In the genomic region with DNA sequence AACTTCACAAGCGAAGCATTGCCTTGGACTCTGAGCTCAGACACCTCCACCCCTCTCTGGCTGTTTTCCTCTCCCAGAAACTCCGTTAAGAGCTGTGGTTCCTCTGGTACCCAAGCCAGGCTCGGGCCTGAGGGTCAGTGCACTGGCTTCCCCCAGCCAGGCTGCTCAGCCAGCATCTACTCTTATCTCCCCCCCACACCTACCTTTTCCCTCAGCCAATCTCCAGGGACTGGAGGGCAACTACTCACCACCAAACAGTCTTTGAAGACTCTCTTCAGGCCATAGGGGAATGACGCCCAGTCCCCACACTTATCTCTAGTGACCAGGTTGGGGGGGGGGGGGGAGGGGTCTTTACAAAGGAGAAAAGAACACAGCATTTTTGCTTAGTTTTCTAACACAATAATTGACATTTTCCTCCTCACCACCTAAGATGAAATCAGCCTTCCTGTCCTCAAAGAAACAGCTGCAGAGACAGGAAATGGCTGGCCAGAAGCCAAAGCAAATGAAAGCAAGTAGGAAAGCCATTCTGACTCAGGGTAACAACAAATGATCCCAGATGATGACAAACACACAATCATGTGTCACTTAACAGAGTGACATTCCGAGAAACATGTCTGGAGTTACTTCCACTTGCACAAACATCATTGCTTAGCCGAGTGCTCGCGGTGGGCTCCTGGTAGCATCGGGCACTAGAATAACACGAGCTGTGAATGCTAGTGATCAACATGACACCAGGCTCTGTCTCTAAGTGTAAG, we compare ENCODE assay signal across 8 mouse cellular contexts.
DNase-seq lines count a peak whose midpoint lies in the region; ATAC-seq lines count a peak whose summit lies in the region.

No protein-coding gene starts in this region.

- no peak overlapping the region for H3K4me2 ChIP-seq in forebrain, embryonic 13.5 days
- no peak overlapping the region for H3K4me2 ChIP-seq in forebrain, embryonic 16.5 days (ENCODE audit: low read length)
- no peak overlapping the region for H3K4me2 ChIP-seq in kidney, embryonic 16.5 days (replicated peaks; ENCODE audit: low read depth, low read length)

- no peaks in the 10 kb centered on the region for H3K4me1 ChIP-seq in forebrain, embryonic 13.5 days
- no peaks in the 10 kb centered on the region; the same call in 1 of the 2 replicates for H3K4me1 ChIP-seq in forebrain, embryonic 16.5 days (replicated peaks; ENCODE audit: control insufficient read depth, insufficient read depth, low read length)
- H3K4me1 ChIP-seq in kidney, embryonic 16.5 days (ENCODE audit: insufficient read depth, low read length) = no peaks in the 10 kb centered on the region
- no peaks in the 10 kb centered on the region for H3K4me1 ChIP-seq in hindbrain, embryonic 10.5 days (replicated peaks)

- H3K4me3 ChIP-seq in forebrain, embryonic 13.5 days = no peak overlapping the region
- H3K4me3 ChIP-seq in forebrain, embryonic 16.5 days (replicated peaks; ENCODE audit: low read length) = no peak overlapping the region
- H3K4me3 ChIP-seq in kidney, embryonic 16.5 days (ENCODE audit: low read length) = no peak overlapping the region
- no peak overlapping the region for H3K4me3 ChIP-seq in hindbrain, embryonic 10.5 days

- 79% methylated on average over 10 of the region's 10 CpGs for WGBS in forebrain, embryonic 13.5 days
- WGBS in forebrain, embryonic 16.5 days = 73% methylated on average over 10 of the region's 10 CpGs
- 60% methylated on average over 10 of the region's 10 CpGs for WGBS in kidney, embryonic 16.5 days
- 74% methylated on average over 10 of the region's 10 CpGs for WGBS in hindbrain, embryonic 10.5 days

- DNase-seq in heart, adult 8-10 months (ENCODE audit: low spot score) = peak; percentile 67
- DNase-seq in hindbrain, embryonic 10.5 days (ENCODE audit: low spot score) = no peak
- DNase-seq in left cerebral cortex, adult 8-10 months (ENCODE audit: low spot score in 2 of 2) = no peak

- H3K27me3 ChIP-seq in forebrain, embryonic 13.5 days = no peaks in the 10 kb centered on the region
- H3K27me3 ChIP-seq in forebrain, embryonic 16.5 days (replicated peaks; ENCODE audit: control insufficient read depth, insufficient read depth, low read length) = no peaks in the 10 kb centered on the region
- H3K27me3 ChIP-seq in kidney, embryonic 16.5 days (ENCODE audit: insufficient read depth, low read length) = no peaks in the 10 kb centered on the region
- no peaks in the 10 kb centered on the region for H3K27me3 ChIP-seq in hindbrain, embryonic 10.5 days (ENCODE audit: insufficient read depth, poor library complexity, severe bottlenecking)

- no peaks in the 10 kb centered on the region for H3K36me3 ChIP-seq in forebrain, embryonic 13.5 days (ENCODE audit: poor library complexity, severe bottlenecking)
- H3K36me3 ChIP-seq in forebrain, embryonic 16.5 days (ENCODE audit: control insufficient read depth, insufficient read depth) = no peaks in the 10 kb centered on the region
- no peaks in the 10 kb centered on the region for H3K36me3 ChIP-seq in kidney, embryonic 16.5 days (ENCODE audit: insufficient read depth, low read length)
- H3K36me3 ChIP-seq in hindbrain, embryonic 10.5 days = no peaks in the 10 kb centered on the region

- ATAC-seq in forebrain, embryonic 13.5 days = 0 out of 2 replicates have a peak, but pooled peaks have one; percentile 45
- no peak for ATAC-seq in forebrain, embryonic 16.5 days
- ATAC-seq in activated CD4-positive, CD25-positive, alpha-beta regulatory T cell, adult 4 months = peak; percentile 83
- peak; percentile 74; the same call in 1 of the 2 replicates for ATAC-seq in kidney, embryonic 16.5 days (ENCODE audit: low FRiP score, low TSS enrichment)
- peak; percentile 97 for ATAC-seq in megakaryocyte-erythroid progenitor cell, adult 5-6 weeks (replicated peaks; ENCODE audit: low FRiP score, low TSS enrichment, poor library complexity, severe bottlenecking)

- no peak overlapping the region for H3K27ac ChIP-seq in forebrain, embryonic 13.5 days
- H3K27ac ChIP-seq in forebrain, embryonic 16.5 days (ENCODE audit: low read length) = no peak overlapping the region
- H3K27ac ChIP-seq in kidney, embryonic 16.5 days (ENCODE audit: low read length) = no peak overlapping the region
- H3K27ac ChIP-seq in hindbrain, embryonic 10.5 days = no peak overlapping the region

- H3K9ac ChIP-seq in forebrain, embryonic 13.5 days = no peak overlapping the region
- no peak overlapping the region for H3K9ac ChIP-seq in forebrain, embryonic 16.5 days (replicated peaks; ENCODE audit: low read depth, low read length)
- no peak overlapping the region for H3K9ac ChIP-seq in kidney, embryonic 16.5 days (replicated peaks; ENCODE audit: low read length)

- H3K9me3 ChIP-seq in forebrain, embryonic 13.5 days (replicated peaks) = no peaks in the 10 kb centered on the region
- H3K9me3 ChIP-seq in forebrain, embryonic 16.5 days (ENCODE audit: control insufficient read depth, low read length) = no peaks in the 10 kb centered on the region
- H3K9me3 ChIP-seq in kidney, embryonic 16.5 days (ENCODE audit: low read length) = no peaks in the 10 kb centered on the region
- H3K9me3 ChIP-seq in hindbrain, embryonic 10.5 days = no peaks in the 10 kb centered on the region
